Mouse (Mus musculus) bone marrow macrophage, adult 2 months (primary cell): Measurements from ENCODE around the gene Kdm1b.

Experiments
- CTCF ChIP-seq: IDR thresholded peaks from 2 replicates; pipeline ENCODE4 v1.5.1; 2012; ENCODE audit warnings: low read depth, mild to moderate bottlenecking, low read length, moderate library complexity
- POLR2A ChIP-seq: IDR thresholded peaks from 2 replicates; pipeline ENCODE4 v1.6.1; 2012; ENCODE audit warnings: mild to moderate bottlenecking, low read depth, low read length, borderline replicate concordance

GRCm38 (mm10) chr13:47066516-47066915, 23.2 kb downstream of the Kdm1b start:
- no peak for TF ChIP-seq POLR2A
- TF ChIP-seq CTCF: no peak
